Mouse (Mus musculus) adrenal gland, adult (tissue): Measurements from ENCODE around the gene Katnal1.

Experiments
- DNase-seq, 2 experiments: peaks; one replicate each; pipeline ENCODE4 v3.0.0; 2022 to 2023; ENCODE audit warnings: low spot score in 1 of 2; ENCODE audit not compliant: inconsistent age in 2 of 2

The Katnal1 gene

DNA sequence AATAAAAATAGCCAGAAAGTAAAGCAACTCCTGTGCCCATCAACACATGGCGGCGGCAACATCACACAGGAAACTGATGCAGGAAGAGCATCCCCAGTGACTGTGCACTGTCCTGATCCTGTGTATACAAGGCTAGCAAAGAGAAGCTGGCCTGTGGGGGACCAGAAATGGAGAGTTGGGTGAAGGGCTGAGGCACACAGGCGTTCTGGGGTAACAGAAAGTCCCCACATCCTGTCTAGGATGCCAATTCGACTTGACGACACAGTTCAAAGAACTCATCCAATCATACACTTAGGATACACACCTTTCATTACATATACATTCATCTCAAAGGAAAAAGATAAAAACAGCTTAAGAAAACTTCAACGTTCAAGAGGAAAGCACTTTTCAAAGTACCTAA, 41.1 kb downstream of the Katnal1 start:
- DNase-seq: no peak

- no peak for DNase-seq
Observed at GRCm38 (mm10) chr5:148885821-148886609, 43.1 kb downstream of the Katnal1 start.

DNA sequence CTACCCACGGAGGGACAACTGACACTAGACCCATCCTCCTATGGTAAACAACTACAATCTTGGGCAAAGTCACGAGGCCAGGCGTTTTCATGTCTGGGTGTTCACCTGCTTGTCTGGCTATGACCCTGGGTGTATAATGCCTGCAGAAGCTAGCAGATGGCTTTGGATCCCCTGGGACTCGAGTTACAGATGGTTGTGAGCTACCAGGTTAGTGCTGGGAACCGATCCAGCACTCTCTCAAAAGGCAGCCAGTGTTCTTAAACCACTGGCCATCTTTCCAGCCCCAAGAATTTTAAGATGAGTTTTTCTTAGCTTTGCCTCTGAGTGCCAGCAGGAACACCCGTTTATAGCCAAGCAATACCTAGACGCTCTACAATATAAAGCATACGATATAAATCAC, 45.4 kb downstream of the Katnal1 start:
- DNase-seq: no peak

- peak in 1 of 2 experiments; percentile 36 for DNase-seq
Observed at GRCm38 (mm10) chr5:148879218-148879617, 49.9 kb downstream of the Katnal1 start.

GRCm38 (mm10) chr5:148873116-148873515, 56.0 kb downstream of the Katnal1 start:
- no peak for DNase-seq

- no peak for DNase-seq
Observed at GRCm38 (mm10) chr5:148869583-148869982, 59.5 kb downstream of the Katnal1 start.

DNA sequence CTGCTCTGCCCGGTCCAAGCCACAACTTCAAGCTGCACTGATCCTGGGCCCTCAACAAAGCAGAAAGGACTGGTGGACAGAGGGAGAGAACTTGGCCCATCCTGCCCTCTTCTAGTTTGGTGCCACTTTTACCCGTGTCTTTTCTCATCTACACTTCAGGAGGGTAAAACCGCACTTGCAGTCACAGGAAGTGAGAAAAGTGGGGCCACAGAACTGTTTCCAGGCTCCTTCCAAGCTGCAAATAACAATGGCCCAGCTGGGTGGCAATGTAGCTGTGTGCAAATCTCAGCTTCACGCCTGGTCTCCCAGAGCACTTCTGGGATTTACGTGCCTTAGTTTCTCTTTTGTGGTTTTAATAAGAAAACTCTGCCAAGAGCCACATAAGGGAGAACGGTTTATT, 61.4 kb downstream of the Katnal1 start:
- no peak for DNase-seq

DNA sequence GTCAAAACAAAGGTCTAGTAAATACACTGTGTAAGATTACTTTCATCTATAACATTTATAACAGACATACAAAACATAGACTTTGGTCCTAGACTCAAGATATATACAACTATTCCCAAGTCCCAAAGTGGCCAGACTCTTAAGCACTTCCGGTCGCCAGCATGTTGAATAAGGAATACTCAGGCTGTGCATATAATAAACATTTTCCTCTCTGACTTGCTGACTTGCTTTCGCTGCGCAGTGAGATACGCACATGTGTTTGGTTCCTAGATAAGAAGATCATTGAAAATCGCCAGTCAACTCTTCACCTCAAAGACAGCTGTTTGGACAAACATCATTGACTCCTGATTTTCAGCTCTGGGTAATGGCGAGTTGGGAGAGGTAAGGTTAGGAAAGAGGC, 61.9 kb downstream of the Katnal1 start:
- no peak for DNase-seq

- no peak for DNase-seq
Observed at GRCm38 (mm10) chr5:148866571-148866970, 62.5 kb downstream of the Katnal1 start.

DNA sequence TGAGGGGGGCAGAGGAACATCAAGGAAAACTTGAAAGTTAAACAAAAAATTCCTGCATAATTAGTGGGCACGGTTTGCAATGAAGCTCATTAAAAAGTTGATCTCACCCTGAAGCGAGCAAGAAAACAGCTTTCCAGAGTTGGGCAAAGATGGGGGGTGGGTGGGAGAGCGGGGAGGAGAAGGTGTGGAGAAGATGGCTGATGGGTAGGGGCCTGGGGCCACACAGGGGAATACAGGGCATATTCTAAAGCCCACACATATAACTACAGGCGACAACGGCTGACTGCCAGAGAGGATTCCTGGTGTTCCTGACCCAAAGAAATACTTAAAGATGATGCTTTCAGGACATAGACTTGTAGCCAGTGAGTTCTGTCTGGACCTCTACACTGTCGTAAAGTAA, 65.7 kb downstream of the Katnal1 start:
- DNase-seq: no peak

- no peak for DNase-seq
Observed at GRCm38 (mm10) chr5:148862853-148863252, 66.3 kb downstream of the Katnal1 start.

DNA sequence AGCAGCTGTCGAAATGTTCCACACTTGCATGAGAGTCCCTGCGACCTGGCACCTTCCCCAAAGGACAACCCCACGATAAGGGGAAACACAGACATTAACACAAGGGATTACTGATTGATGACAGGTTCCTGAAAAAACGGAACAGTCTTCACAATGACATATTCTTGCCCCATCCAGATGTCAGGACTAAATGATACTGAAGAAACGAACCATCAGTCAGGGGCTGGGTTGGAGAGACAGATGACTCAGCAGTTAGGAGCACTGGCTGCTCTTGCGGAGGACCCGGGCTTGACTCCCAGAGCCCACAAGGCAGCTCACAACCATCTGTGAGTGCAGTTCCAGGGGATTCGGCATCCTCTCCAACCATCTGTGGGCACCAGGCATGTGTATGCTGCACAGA, 67.0 kb downstream of the Katnal1 start:
- DNase-seq: no peak

- DNase-seq: no peak
Observed at GRCm38 (mm10) chr5:148857522-148857921, 71.6 kb downstream of the Katnal1 start.

GRCm38 (mm10) chr5:148855047-148855446, 74.1 kb downstream of the Katnal1 start:
- no peak for DNase-seq

DNA sequence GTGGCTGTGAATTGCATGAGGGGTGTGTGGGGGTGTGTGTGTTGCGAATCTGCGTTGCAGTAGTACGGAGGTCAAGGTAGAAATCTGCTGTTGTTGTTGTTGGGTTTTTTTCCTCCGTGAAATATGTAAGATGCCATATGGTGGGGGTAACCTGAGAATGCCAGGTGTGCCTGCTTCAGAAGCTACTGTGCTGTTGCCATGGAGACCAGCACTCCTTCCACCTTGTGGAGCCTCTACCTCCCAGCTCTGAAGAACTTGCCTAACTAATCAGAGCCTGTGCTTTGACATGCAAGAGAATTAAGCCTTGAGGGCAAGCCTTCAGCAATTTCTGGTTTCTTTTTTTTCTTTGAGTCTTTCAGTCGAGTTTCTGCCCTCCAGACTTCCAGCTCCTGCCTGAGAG, 75.0 kb downstream of the Katnal1 start:
- DNase-seq: no peak

DNA sequence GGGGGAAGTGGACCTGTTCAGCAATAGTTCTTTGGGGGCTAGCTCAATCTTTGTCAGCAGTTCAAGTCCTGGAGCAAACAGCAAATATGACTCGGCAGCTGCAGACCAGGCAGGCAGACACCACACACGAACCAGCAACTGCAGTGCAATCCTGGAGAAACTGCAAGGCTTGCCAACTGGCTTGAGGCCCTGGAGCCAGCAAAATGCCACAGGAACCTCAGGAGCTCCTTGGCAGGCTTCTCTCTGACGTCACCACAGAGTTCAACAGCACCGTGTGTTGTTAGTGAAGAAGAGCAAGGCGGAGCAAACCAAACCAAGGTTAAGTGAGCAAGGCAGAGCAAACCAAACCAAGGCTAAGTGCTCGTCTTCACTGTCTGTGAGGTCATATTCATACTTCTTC, 79.6 kb downstream of the Katnal1 start:
- DNase-seq: no peak

DNA sequence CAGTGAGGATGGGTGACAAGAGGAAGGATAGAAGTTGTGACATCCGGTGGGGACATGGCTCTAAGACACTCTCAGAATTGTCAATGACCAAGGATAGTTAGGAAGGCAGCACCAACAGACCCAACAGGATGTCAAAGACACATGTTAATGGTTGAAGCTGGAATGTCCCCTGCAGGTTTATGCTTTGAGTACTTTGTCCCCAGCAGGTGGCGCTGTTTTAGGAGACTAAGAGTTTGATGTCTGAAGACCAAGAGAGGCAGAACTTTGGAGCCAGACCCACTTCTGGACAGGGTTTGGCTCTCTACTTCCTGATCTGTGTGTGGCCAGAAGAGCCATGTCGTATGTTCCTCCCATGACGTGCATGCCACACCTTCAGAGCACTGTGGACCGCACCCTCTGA, 82.1 kb downstream of the Katnal1 start:
- DNase-seq: no peak

GRCm38 (mm10) chr5:148837069-148837468, 92.1 kb downstream of the Katnal1 start:
- DNase-seq: no peak

DNA sequence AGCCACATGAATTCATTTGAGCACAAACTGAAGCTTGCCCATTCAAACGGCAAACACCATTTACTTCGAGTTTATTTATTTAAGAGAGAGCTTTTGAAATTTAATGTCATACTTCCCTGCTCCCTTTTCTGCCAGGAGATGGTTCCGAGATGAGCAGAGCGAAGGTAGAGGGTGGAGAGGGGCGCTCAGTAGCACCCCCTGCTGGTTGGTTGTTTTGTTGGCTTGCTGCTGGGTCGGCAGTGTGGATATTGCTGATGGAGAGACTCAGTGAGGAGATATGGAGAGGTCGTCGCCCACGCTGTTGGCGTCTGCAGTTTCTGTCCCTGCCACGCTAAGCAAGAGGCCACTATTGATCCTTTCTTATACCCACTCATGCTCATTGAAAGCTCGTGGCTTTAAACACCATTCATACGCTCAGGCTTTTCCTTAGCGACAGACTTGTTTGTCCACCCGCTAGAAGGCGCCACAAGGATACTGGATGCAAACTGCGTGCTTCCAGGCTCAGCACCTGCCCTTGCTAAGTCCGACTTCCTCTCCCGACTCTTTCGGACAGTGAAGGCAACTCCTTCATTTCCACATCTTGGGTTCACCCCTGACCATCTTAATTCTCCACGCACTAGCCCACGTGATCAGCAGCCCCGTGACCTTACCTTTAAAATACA, 97.4 kb downstream of the Katnal1 start:
- peak; percentile 82 to 95 for DNase-seq

- DNase-seq: no peak
Observed at GRCm38 (mm10) chr5:148831141-148831547, 98.0 kb downstream of the Katnal1 start.

DNA sequence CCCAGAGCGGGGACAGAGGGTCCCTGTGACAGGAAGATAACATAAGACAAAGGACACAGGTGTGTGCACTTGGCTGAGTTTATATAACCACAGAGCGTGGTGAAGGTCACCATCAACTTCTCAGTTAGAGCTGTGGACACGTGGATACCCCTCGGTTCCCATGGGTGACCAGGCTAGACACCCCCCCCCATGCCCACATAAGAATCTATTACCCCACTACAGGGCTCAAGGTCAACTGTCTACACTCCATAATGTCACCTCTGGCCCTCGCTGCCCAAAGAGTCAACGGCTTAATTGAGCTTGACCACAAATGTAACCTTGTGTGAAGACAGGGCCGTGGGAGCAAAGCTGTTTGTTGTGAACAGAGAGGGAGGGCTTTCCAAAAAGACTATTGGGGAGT, 103.4 kb downstream of the Katnal1 start:
- no peak for DNase-seq

GRCm38 (mm10) chr5:148822772-148823171, 106.3 kb downstream of the Katnal1 start:
- no peak for DNase-seq
